Mouse (Mus musculus) forebrain, postnatal 0 days (tissue): ENCODE results near the gene Tas2r138. TPM values are rescaled to one million over a fixed set of nuclear protein-coding genes. Genes with fewer than 3 reads are reported as not detected.
"Not testable (repeated sequence)": the region's sequence is repeated elsewhere in the genome, so short reads cannot be mapped to it uniquely, and the experiment has no call there.

ENCODE experiments used
- ATAC-seq: fragments of 200-750 bp; cut with Nextera tagmentation; 2 replicates; pipeline ENCODE4 v1.8.0; 2017; ENCODE audit warnings: mild to moderate bottlenecking, moderate library complexity
- DNase-seq: peaks from one replicate; pipeline ENCODE4 v3.0.0-alpha.2; 2015
- H3K27ac ChIP-seq: fragments of 300-500 bp; sonication (generic); 2 replicates; pipeline ENCODE4 v1.5.1; 2014; ENCODE audit warnings: low read depth, mild to moderate bottlenecking, antibody characterized with exemption, low read length, moderate library complexity, mixed read lengths
- H3K27me3 ChIP-seq: fragments of 300-500 bp; sonication (generic); 2 replicates; pipeline ENCODE4 v1.6.1; 2014; ENCODE audit warnings: mild to moderate bottlenecking, low read length, mixed read lengths; ENCODE audit not compliant: insufficient read depth
- H3K36me3 ChIP-seq: fragments of 300-500 bp; sonication (generic); 2 replicates; pipeline ENCODE4 v1.6.1; 2014; ENCODE audit warnings: mild to moderate bottlenecking, moderate library complexity; ENCODE audit not compliant: insufficient read depth
- H3K4me1 ChIP-seq: fragments of 300-500 bp; sonication (generic); 2 replicates; pipeline ENCODE4 v1.6.1; 2014; ENCODE audit warnings: antibody characterized with exemption; ENCODE audit not compliant: insufficient read depth
- H3K4me2 ChIP-seq: fragments of 300-500 bp; sonication (generic); 2 replicates; pipeline ENCODE4 v1.6.1; 2014; ENCODE audit warnings: low read depth, mild to moderate bottlenecking, moderate library complexity
- H3K4me3 ChIP-seq: fragments of 300-500 bp; sonication (generic); 2 replicates; pipeline ENCODE4 v1.5.1; 2014; ENCODE audit warnings: low read depth, low read length, mixed read lengths
- H3K9ac ChIP-seq: fragments of 300-500 bp; sonication (generic); 2 replicates; pipeline ENCODE4 v1.6.1; 2014; ENCODE audit warnings: mild to moderate bottlenecking
- H3K9me3 ChIP-seq: fragments of 300-500 bp; sonication (generic); 2 replicates; pipeline ENCODE4 v1.6.1; 2016; ENCODE audit warnings: low read length
- CTCF ChIP-seq: sonication (generic); IDR thresholded peaks from 2 replicates; pipeline ENCODE4 v1.5.1; 2016; ENCODE audit warnings: antibody characterized with exemption, control low read depth, low read depth
- WGBS: fragments of 180-500 bp; shearing (Covaris S2); extraction: QIAGEN DNeasy Blood & Tissue Kit; methylation state at CpG from one replicate; pipeline ENCODE4 v1.1.7; 2014; 5-methylcytosine and 5-hydroxymethylcytosine counted together
- polyA plus RNA-seq: library from polyadenylated mRNA; unstranded; fragments of >200 nt; fragmentation: Nextera tagmentation; extraction: Ambion mirVana; gene quantifications from 2 replicates; pipeline ENCODE4 v1.2.1, GENCODE M21; 2015
- total RNA-seq: library from RNA; depleted of rRNA; stranded (reverse); fragments of >200 nt; gene quantifications from 2 replicates; pipeline ENCODE4 v1.2.3, GENCODE M21; 2014

Tas2r138 gene
- total and polyA plus RNA-seq, 2 experiments from 2014 or later = not detected

DNA sequence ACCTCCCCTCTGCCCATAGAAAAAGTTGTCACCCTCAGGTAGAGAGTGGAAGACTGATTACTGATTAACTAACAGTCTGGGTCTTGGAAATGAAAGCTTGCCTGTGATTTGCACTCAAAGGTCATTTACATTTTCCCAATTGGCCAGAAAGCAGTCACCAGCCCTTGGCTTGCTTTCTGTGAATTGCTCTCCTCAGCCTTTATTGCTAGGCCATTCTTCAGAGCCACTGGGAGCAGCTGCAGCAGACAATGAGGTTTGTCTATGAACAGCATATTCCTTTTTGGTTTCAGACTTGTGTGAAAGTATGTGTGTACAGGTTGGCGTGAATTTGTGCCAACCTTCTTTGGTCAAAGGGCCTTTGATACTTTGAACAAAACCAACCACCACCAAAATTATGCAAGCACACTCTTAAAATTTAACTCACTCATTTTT, 21.5 kb upstream of the Tas2r138 start:
- H3K36me3 ChIP-seq = no peaks in the 10 kb centered on the region
- no peak for TF ChIP-seq CTCF
- H3K9me3 ChIP-seq = no peaks in the 10 kb centered on the region
- ATAC-seq (no peak), DNase-seq (no peak)
- H3K27me3 ChIP-seq = no peaks in the 10 kb centered on the region
- 47% methylated on average over 1 of the region's 1 CpGs for WGBS
- no peak overlapping the region for H3K4me3 ChIP-seq
- no peak overlapping the region for H3K27ac ChIP-seq
- H3K4me2 ChIP-seq = no peak overlapping the region
- no peaks in the 10 kb centered on the region for H3K4me1 ChIP-seq
- H3K9ac ChIP-seq = no peak overlapping the region

- Histone ChIP-seq H3K9ac (no peak within 1 kb of the TSS), H3K4me1 (no peaks in the 10 kb centered on the region), H3K27ac (no peak within 1 kb of the TSS), H3K4me2 (no peak within 1 kb of the TSS), H3K4me3 (no peak within 1 kb of the TSS), H3K36me3 (no peaks in the 10 kb centered on the region), H3K9me3 (no peaks in the 10 kb centered on the region), H3K27me3 (no peaks in the 10 kb centered on the region)
- WGBS = 87% methylated on average over 8 of the region's 8 CpGs
- ATAC-seq (no peak), DNase-seq (no peak)
- no peak for TF ChIP-seq CTCF
Measured at GRCm38 (mm10) chr6:40628406-40629000, 15.4 kb upstream of the Tas2r138 start, which contains the start of gene Mgam. Gene Mgam (plus strand): TSS chr6:40628831.

DNA sequence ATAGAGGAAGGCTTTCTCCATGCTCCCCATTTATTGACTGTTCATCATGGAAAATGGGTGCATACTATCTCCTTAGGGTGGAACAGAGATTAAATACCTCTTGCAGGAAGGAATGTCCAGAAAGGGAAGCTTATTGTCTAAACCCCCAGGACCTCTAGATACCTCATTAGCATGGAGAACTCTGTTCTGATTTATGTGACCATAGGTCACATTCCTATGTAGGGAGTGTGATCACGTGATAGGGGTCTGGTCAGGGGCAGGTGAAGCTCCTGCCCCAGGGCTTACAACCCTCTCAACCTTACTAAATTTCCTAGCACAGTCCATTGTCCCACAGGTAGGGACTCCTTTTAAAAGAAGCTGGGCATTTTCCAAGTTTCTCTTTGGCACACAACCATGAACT, 13.0 kb upstream of the Tas2r138 start:
- H3K4me1 ChIP-seq = no peaks in the 10 kb centered on the region
- H3K9ac ChIP-seq = no peak overlapping the region
- TF ChIP-seq CTCF = no peak
- WGBS = 73% methylated on average over 1 of the region's 1 CpGs
- DNase-seq = no peak
- H3K9me3 ChIP-seq = no peaks in the 10 kb centered on the region
- H3K27me3 ChIP-seq = no peaks in the 10 kb centered on the region
- no peaks in the 10 kb centered on the region for H3K36me3 ChIP-seq
- no peak overlapping the region for H3K4me2 ChIP-seq
- no peak for ATAC-seq
- H3K4me3 ChIP-seq = no peak overlapping the region
- H3K27ac ChIP-seq = no peak overlapping the region

DNA sequence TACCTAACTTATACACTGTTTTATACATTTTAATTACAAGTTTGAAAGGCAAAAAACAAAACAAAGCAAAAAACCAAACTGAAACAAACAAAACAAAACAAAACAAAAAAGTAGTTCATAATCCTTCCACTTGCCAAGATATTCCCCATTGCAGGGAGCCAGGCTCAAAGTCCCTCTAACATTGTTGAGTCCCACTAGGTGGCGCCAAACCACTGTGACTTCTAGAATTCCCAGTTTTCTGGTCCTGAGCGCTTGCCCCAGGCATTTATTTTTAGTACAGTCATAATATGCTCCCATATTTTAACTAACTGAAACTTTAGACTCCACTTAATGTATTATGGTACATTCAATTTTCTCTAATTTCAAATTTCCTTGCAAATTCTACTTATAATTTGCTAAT, 4.9 kb upstream of the Tas2r138 start:
- no peak overlapping the region for H3K27ac ChIP-seq
- no peaks in the 10 kb centered on the region for H3K27me3 ChIP-seq
- peak; percentile 81 for TF ChIP-seq CTCF
- H3K4me3 ChIP-seq = no peak overlapping the region
- H3K9me3 ChIP-seq = no peaks in the 10 kb centered on the region
- no peak overlapping the region for H3K9ac ChIP-seq
- 11% methylated on average over 2 of the region's 2 CpGs for WGBS
- DNase-seq (peak; percentile 86), ATAC-seq (peak; percentile 85)
- no peaks in the 10 kb centered on the region for H3K4me1 ChIP-seq
- H3K36me3 ChIP-seq = no peaks in the 10 kb centered on the region
- no peak overlapping the region for H3K4me2 ChIP-seq

DNA sequence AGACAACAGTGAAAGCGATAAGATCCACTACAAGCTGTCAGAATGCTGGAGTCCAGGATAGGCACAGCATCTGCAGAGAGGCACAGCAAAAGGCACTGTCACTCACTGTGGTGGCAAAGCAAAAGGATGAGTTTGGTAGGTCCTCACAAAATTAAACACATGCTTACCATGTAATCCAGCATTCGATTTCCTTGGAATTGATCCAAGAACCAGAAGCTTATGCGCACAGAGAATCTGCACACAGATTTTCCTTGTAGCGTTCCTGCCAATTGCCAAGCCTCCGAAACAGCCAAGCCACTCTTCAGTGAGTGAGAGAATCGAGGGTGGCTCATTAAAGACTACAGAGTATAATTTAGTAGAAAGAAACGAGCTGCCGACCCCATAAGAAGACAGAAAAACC, 2.9 kb downstream of the Tas2r138 start:
- H3K36me3 ChIP-seq = no peaks in the 10 kb centered on the region
- H3K9ac ChIP-seq = no peak overlapping the region
- DNase-seq (peak; percentile 77), ATAC-seq (peak; percentile 92)
- no peak for TF ChIP-seq CTCF
- H3K27me3 ChIP-seq = no peaks in the 10 kb centered on the region
- no peak overlapping the region for H3K4me3 ChIP-seq
- no peaks in the 10 kb centered on the region for H3K4me1 ChIP-seq
- H3K9me3 ChIP-seq = no peaks in the 10 kb centered on the region
- WGBS = 24% methylated on average over 8 of the region's 8 CpGs
- H3K4me2 ChIP-seq = no peak overlapping the region
- H3K27ac ChIP-seq = peak overlapping the region; percentile 15; the same call in 1 of the 2 replicates

- H3K27me3 ChIP-seq = no peaks in the 10 kb centered on the region
- ATAC-seq = no peak
- no peak overlapping the region for H3K27ac ChIP-seq
Measured at GRCm38 (mm10) chr6:40607431-40607830, 5.7 kb downstream of the Tas2r138 start.

GRCm38 (mm10) chr6:40598546-40598945, 14.6 kb downstream of the Tas2r138 start:
- not testable (repeated sequence) for H3K27me3 ChIP-seq, H3K9ac ChIP-seq, H3K4me2 ChIP-seq, H3K4me3 ChIP-seq, H3K36me3 ChIP-seq, ATAC-seq, H3K27ac ChIP-seq, H3K4me1 ChIP-seq, DNase-seq, H3K9me3 ChIP-seq
- 27% methylated on average over 4 of the region's 4 CpGs for WGBS

More at GRCm38 (mm10) chr6:40607431-40607830, 5.7 kb downstream of the Tas2r138 start:
- no peak for TF ChIP-seq CTCF
- Histone ChIP-seq H3K4me2 (no peak overlapping the region), H3K36me3 (no peaks in the 10 kb centered on the region), H3K4me3 (no peak overlapping the region), H3K9ac (no peak overlapping the region), H3K4me1 (no peaks in the 10 kb centered on the region), H3K9me3 (no peaks in the 10 kb centered on the region)
- DNase-seq = peak; percentile 50
